Mouse (Mus musculus): Measurements from ENCODE around the gene Klf12.

- TF ChIP-seq CTCF (IDR thresholded peaks at IDR 0.05; ENCODE audit: borderline replicate concordance, control insufficient read depth, extremely low read depth, insufficient read depth, low read length, poor library complexity) = no peak
- TF ChIP-seq POLR2A (IDR thresholded peaks at IDR 0.05; ENCODE audit: control insufficient read depth, extremely low read depth, insufficient read depth, low read length, poor library complexity) = no peak
Observed at GRCm38 (mm10) chr14:99847502-99847901, 437.0 kb downstream of the Klf12 start.

Data from thymus, adult 2 months (tissue).